Mouse (Mus musculus) C2C12 (cell line): ENCODE results near the gene Klf9.

Experiments
- CTCF ChIP-seq: IDR thresholded peaks from one replicate; pipeline ENCODE4 v1.5.1; 2011; ENCODE audit not compliant: control insufficient read depth, insufficient read depth, insufficient read length
- MAX ChIP-seq: IDR thresholded peaks from one replicate; pipeline ENCODE4 v1.6.1; 2011; ENCODE audit warnings: mild to moderate bottlenecking, control low read depth
- MYOD1 ChIP-seq: IDR thresholded peaks from one replicate; pipeline ENCODE4 v1.6.1; 2011; ENCODE audit warnings: low read depth; ENCODE audit not compliant: control insufficient read depth, insufficient read length
- MYOG ChIP-seq: IDR thresholded peaks from one replicate; pipeline ENCODE4 v1.6.1; 2011; ENCODE audit not compliant: control insufficient read depth, insufficient read length; ENCODE audit errors: extremely low read depth

GRCm38 (mm10) chr19:23193076-23193475, 52.0 kb downstream of the Klf9 start:
- TF ChIP-seq CTCF (no peak), MYOG (no peak), MYOD1 (no peak), MAX (no peak)
